Mouse (Mus musculus): ENCODE measurements around the gene Timm44. TPM values are rescaled to one million over a fixed set of nuclear protein-coding genes. Genes with fewer than 3 reads are reported as not detected.

Gene Timm44
- total and polyA plus RNA-seq, 3 experiments: 174 to 199 TPM; not detected in 1

- TF ChIP-seq SIN3A (IDR thresholded peaks at IDR 0.05; ENCODE audit: low read length) (0 out of 2 replicates have a peak, but pooled peaks have one; percentile 12), GATA1 (IDR thresholded peaks at IDR 0.05; ENCODE audit: low read depth, low read length) (no peak), USF1 (IDR thresholded peaks at IDR 0.05; ENCODE audit: low read depth, low read length) (no peak), ZC3H11A (IDR thresholded peaks at IDR 0.05; ENCODE audit: low read depth, low read length) (no peak), CHD2 (IDR thresholded peaks at IDR 0.05; ENCODE audit: low read length) (no peak), GABPA (IDR thresholded peaks at IDR 0.05; ENCODE audit: low read depth, low read length) (no peak)
These were observed 43.8 kb upstream of the Timm44 start (continued) for GRCm38 (mm10) chr8:4319573-4319872.

- Histone ChIP-seq H3K4me1 (ENCODE audit: control insufficient read depth in 1 of 2, insufficient read depth in 2 of 2, low read length in 2 of 2) (peaks cover 16 to 20% of the 10 kb centered on the region in 2 experiments), H3K9ac (ENCODE audit: control insufficient read depth, low read depth, low read length, poor library complexity, severe bottlenecking) (no peak overlapping the region), H3K27me3 (ENCODE audit: control insufficient read depth in 1 of 2, insufficient read depth in 2 of 2, low read length in 2 of 2) (no peaks in the 10 kb centered on the region), H3K36me3 (ENCODE audit: control insufficient read depth in 1 of 2, insufficient read depth in 2 of 2, low read length in 2 of 2) (peaks cover 33 to 54% of the 10 kb centered on the region in 2 experiments), H3K9me3 (replicated peaks; ENCODE audit: insufficient read depth, low read length) (no peaks in the 10 kb centered on the region), H3K27ac (ENCODE audit: control insufficient read depth, low read depth, low read length) (peak overlapping the region; percentile 35), H3K4me3 (ENCODE audit: control insufficient read depth in 1 of 2, insufficient read depth in 1 of 2, low read depth in 2 of 2, low read length in 2 of 2) (no peak overlapping the region), H3K79me2 (ENCODE audit: control insufficient read depth, insufficient read depth, low read length, poor library complexity) (peaks cover 88% of the 10 kb centered on the region)
- peak; percentile 44 for DNase-seq (ENCODE audit: low read depth, low spot score)
- TF ChIP-seq CHD1 (IDR thresholded peaks at IDR 0.05; ENCODE audit: low read depth, low read length) (no peak), MXI1 (IDR thresholded peaks at IDR 0.05; ENCODE audit: low read depth, low read length) (no peak), HCFC1 (IDR thresholded peaks at IDR 0.05; ENCODE audit: low read depth, low read length) (no peak), E2F4 (IDR thresholded peaks at IDR 0.05; ENCODE audit: borderline replicate concordance, low read depth, low read length) (no peak), GABPA (IDR thresholded peaks at IDR 0.05; ENCODE audit: low read depth, low read length) (no peak), ZC3H11A (IDR thresholded peaks at IDR 0.05; ENCODE audit: low read depth, low read length) (no peak), ZKSCAN1 (IDR thresholded peaks at IDR 0.05; ENCODE audit: low read depth, low read length) (no peak), ZMIZ1 (IDR thresholded peaks at IDR 0.05; ENCODE audit: low read depth, low read length) (no peak), NRF1 (IDR thresholded peaks at IDR 0.05; ENCODE audit: insufficient read depth, low read depth, low read length, poor library complexity, severe bottlenecking) (no peak), RCOR1 (IDR thresholded peaks at IDR 0.05; ENCODE audit: low read depth, low read length) (peak; percentile 47; the same call in 1 of the 2 replicates), ELF1 (IDR thresholded peaks at IDR 0.05; ENCODE audit: low read depth, low read length) (no peak), MAFK (IDR thresholded peaks at IDR 0.05; ENCODE audit: borderline replicate concordance, low read depth, low read length) (0 out of 2 replicates have a peak, but pooled peaks have one; percentile 30), ETS1 (IDR thresholded peaks at IDR 0.05; ENCODE audit: low read depth, low read length) (peak; percentile 70), MAX (IDR thresholded peaks at IDR 0.05; ENCODE audit: low read length) (no peak), MEF2A (IDR thresholded peaks at IDR 0.05; ENCODE audit: extremely low read depth, insufficient replicate concordance, low read depth, low read length, poor library complexity, severe bottlenecking) (peak; percentile 49; the same call in 1 of the 2 replicates), CHD2 (IDR thresholded peaks at IDR 0.05; ENCODE audit: low read length) (no peak), TBP (IDR thresholded peaks at IDR 0.05; ENCODE audit: low read depth, low read length) (no peak), JUND (IDR thresholded peaks at IDR 0.05; ENCODE audit: low read depth, low read length) (no peak), RAD21 (IDR thresholded peaks at IDR 0.05; ENCODE audit: low read depth, low read length) (no peak), SIN3A (IDR thresholded peaks at IDR 0.05; ENCODE audit: low read length) (peak; percentile 39; the same call in 1 of the 2 replicates), USF2 (IDR thresholded peaks at IDR 0.05; ENCODE audit: borderline replicate concordance in 1 of 2, insufficient read depth in 1 of 2, low read depth in 1 of 2, low read length in 2 of 2) (no peak), SMC3 (IDR thresholded peaks at IDR 0.05; ENCODE audit: low read depth, low read length) (no peak), GATA1 (IDR thresholded peaks at IDR 0.05; ENCODE audit: low read depth, low read length) (no peak), BHLHE40 (IDR thresholded peaks at IDR 0.05; ENCODE audit: borderline replicate concordance, low read depth, low read length) (no peak), MYC (IDR thresholded peaks at IDR 0.05; ENCODE audit: low read depth, low read length) (no peak), TCF12 (IDR thresholded peaks at IDR 0.05; ENCODE audit: low read depth, low read length) (peak; percentile 78), POLR2AphosphoS2 (IDR thresholded peaks at IDR 0.05; ENCODE audit: low read length) (0 out of 2 replicates have a peak, but pooled peaks have one; percentile 15), TAL1 (IDR thresholded peaks at IDR 0.05; ENCODE audit: low read length) (no peak), POLR2A (IDR thresholded peaks at IDR 0.05; ENCODE audit: control insufficient read depth in 1 of 2, insufficient read depth in 1 of 2, low read depth in 1 of 2, low read length in 2 of 2, poor library complexity in 1 of 2) (no peak), UBTF (IDR thresholded peaks at IDR 0.05; ENCODE audit: borderline replicate concordance, insufficient read depth, low read depth, low read length) (no peak), EP300 (IDR thresholded peaks at IDR 0.05; ENCODE audit: low read depth in 1 of 2, low read length in 2 of 2) (peak in 1 of 2 experiments; percentile 77; a peak in 2 of 4 replicates), CTCF (IDR thresholded peaks at IDR 0.05 in 2 of 3, conservative IDR thresholded peaks at IDR 0.05 in 1 of 3; ENCODE audit: control insufficient read depth in 1 of 3, insufficient read depth in 1 of 3, low read depth in 2 of 3, low read length in 3 of 3, poor library complexity in 1 of 3, severe bottlenecking in 1 of 3) (no peak)
These were observed 43.3 kb upstream of the Timm44 start for GRCm38 (mm10) chr8:4318796-4319572.
